Mouse (Mus musculus) liver, embryonic 11.5 days (tissue): ENCODE results near the gene Slc47a1. TPM values are rescaled to one million over a fixed set of nuclear protein-coding genes. Genes with fewer than 3 reads are reported as not detected.
A peak's percentile ranks its signal among the peaks of the same experiment; 100 is the strongest.

ENCODE experiments used
- ATAC-seq: fragments of 200-750 bp; cut with Nextera tagmentation; replicated peaks from 2 replicates; pipeline ENCODE4 v1.8.0; 2017; ENCODE audit warnings: moderate number of reproducible peaks, mild to moderate bottlenecking, moderate TSS enrichment, moderate library complexity; ENCODE audit not compliant: low FRiP score
- DNase-seq: peaks from one replicate; pipeline ENCODE4 v3.0.0-alpha.2; 2017; ENCODE audit warnings: low spot score
- H3K27ac ChIP-seq: fragments of 300-500 bp; sonication (generic); 2 replicates; pipeline ENCODE4 v1.5.1; 2014; ENCODE audit warnings: mild to moderate bottlenecking, low read depth, low read length, control low read depth
- H3K27me3 ChIP-seq: fragments of 300-500 bp; sonication (generic); replicated peaks from 2 replicates; pipeline ENCODE4 v1.6.1; 2014; ENCODE audit warnings: low read length, mixed read lengths; ENCODE audit not compliant: control insufficient read depth, insufficient read depth
- H3K36me3 ChIP-seq: fragments of 300-500 bp; sonication (generic); 2 replicates; pipeline ENCODE4 v1.6.1; 2014; ENCODE audit warnings: mild to moderate bottlenecking, low read length, moderate library complexity, mixed read lengths; ENCODE audit not compliant: control insufficient read depth, insufficient read depth
- H3K4me1 ChIP-seq: fragments of 300-500 bp; sonication (generic); replicated peaks from 2 replicates; pipeline ENCODE4 v1.6.1; 2014; ENCODE audit warnings: low read length, mixed read lengths; ENCODE audit not compliant: control insufficient read depth, insufficient read depth
- H3K4me2 ChIP-seq: fragments of 300-500 bp; sonication (generic); 2 replicates; pipeline ENCODE4 v1.6.1; 2014; ENCODE audit warnings: mild to moderate bottlenecking, control low read depth, moderate library complexity
- H3K4me3 ChIP-seq: fragments of 300-500 bp; sonication (generic); 2 replicates; pipeline ENCODE4 v1.5.1; 2014; ENCODE audit warnings: low read depth, low read length, control low read depth
- H3K9ac ChIP-seq: fragments of 300-500 bp; sonication (generic); 2 replicates; pipeline ENCODE4 v1.6.1; 2014; ENCODE audit warnings: low read depth, low read length, control low read depth
- H3K9me3 ChIP-seq: fragments of 300-500 bp; sonication (generic); 2 replicates; pipeline ENCODE4 v1.6.1; 2016; ENCODE audit warnings: low read length, inconsistent platforms, mixed read lengths; ENCODE audit not compliant: control insufficient read depth
- WGBS: fragments of 180-500 bp; shearing (Covaris S2); extraction: QIAGEN DNeasy Blood & Tissue Kit; methylation state at CpG from one replicate; pipeline ENCODE4 v1.1.7; 2014; 5-methylcytosine and 5-hydroxymethylcytosine counted together
- polyA plus RNA-seq: library from polyadenylated mRNA; unstranded; fragments of >200 nt; fragmentation: Nextera tagmentation; extraction: Ambion mirVana; gene quantifications from 2 replicates; pipeline ENCODE4 v1.2.1, GENCODE M21; 2014

Slc47a1 gene
- polyA plus RNA-seq, 1 experiment from 2014 or later: 1.4 TPM

DNA sequence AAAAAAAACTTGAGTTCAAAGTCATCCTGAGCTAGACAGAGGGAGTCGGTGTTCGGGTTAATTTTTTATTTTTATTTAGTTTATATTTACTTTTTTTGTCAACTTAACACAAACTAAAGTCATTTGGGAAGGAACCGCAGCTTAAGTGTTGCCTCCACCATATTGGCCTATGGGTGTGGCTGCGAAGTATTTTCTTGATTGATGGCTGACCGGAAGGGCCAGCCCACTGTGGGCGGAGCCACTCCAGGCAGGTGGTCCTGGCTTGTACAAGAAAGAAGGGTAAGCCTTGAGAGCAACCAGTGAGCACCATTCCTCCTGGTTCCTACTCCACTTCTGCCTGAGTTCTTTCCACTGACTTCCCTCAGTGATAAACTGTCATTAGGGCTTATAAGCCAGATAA is 14.0 kb downstream of the Slc47a1 start:
- H3K9me3 ChIP-seq: no peaks in the 10 kb centered on the region
- no peak overlapping the region for H3K4me3 ChIP-seq
- no peak overlapping the region for H3K4me2 ChIP-seq
- DNase-seq (no peak), ATAC-seq (no peak)
- H3K9ac ChIP-seq: no peak overlapping the region
- no peaks in the 10 kb centered on the region for H3K36me3 ChIP-seq
- WGBS: 81% methylated on average over 6 of the region's 6 CpGs
- no peaks in the 10 kb centered on the region; the same call in 1 of the 2 replicates for H3K4me1 ChIP-seq
- H3K27ac ChIP-seq: no peak overlapping the region
- H3K27me3 ChIP-seq: no peaks in the 10 kb centered on the region

DNA sequence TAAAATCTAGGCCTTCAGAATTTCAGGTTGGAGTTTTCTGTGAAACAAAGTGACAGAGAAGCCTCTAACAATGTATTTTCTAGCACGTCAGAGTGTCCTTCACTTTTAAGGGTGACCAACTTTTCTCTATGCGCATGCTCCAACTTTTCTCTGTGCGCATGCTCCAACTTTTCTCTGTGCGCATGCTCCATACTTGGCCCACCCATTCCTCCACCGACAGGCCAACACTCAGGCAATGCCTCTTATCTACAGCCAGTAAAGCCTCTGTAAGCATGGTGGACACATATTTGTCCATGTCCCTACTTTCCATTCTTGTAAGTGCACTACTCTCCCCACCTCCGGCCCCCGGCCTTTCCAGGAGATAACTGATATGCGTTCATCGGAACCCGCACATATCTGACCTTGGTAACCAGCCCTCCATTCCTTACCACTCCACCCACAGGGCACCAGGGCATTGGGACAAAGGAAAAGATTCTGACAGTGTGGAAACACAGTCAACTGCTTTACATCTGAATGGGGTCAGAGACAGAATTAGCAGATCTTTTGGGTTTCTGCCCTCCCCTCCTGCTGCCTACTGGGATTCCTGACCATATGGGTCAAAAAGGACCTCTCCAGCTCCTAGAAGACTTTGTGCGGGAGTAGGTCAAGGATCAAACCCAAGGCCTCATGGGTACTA is 16.5 kb downstream of the Slc47a1 start:
- H3K27me3 ChIP-seq: no peaks in the 10 kb centered on the region
- no peaks in the 10 kb centered on the region for H3K9me3 ChIP-seq
- no peak overlapping the region for H3K4me2 ChIP-seq
- ATAC-seq (no peak), DNase-seq (no peak)
- H3K4me1 ChIP-seq: no peaks in the 10 kb centered on the region; the same call in 1 of the 2 replicates
- WGBS: 90% methylated on average over 11 of the region's 11 CpGs
- H3K27ac ChIP-seq: no peak overlapping the region
- H3K9ac ChIP-seq: no peak overlapping the region
- H3K36me3 ChIP-seq: no peaks in the 10 kb centered on the region
- H3K4me3 ChIP-seq: no peak overlapping the region

DNA sequence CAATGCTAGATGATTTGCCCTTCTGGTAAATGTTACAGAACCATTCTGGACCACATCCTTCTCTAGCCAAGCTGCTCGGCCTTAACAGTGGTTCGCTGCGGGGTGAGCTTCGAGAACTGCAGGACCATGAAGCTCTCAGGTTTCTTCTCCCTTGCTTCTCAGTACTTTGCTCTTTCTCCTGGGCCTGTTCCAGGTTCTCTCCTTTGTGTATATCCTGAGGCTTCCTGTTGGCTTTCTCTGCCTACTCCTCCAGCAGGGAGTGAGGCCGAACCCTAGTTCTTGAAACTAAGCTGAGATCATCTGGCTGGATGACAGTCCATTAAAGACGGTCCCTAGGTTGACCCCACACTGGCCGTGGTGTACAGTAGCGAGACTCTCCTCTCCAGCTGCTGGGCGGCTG is 21.5 kb downstream of the Slc47a1 start:
- Histone ChIP-seq H3K27me3 (no peaks in the 10 kb centered on the region), H3K36me3 (no peaks in the 10 kb centered on the region), H3K4me3 (no peak overlapping the region), H3K9me3 (no peaks in the 10 kb centered on the region), H3K4me1 (no peaks in the 10 kb centered on the region), H3K27ac (no peak overlapping the region), H3K4me2 (no peak overlapping the region), H3K9ac (no peak overlapping the region)
- no peak for DNase-seq
- WGBS: 82% methylated on average over 9 of the region's 9 CpGs
- no peak for ATAC-seq

DNA sequence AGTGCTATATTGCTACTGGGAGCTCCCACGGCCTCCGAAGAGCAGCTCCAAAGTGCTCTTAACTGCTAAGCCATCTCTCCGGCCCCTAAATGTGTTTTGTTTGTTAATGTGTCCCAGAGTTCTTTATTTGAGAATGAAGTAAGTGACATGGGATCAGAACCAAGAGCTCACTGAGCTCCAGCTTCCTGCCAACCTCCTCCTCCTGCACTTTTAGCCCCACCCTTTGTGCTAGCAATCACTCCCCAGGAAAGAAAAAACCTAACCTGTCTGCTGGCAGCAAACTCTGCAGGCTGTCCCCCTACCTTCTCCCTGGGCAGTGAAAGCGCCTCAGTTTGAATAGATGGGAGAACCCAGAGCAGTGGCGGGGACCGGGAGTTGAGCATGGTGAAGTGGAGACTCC is 22.0 kb downstream of the Slc47a1 start:
- no peaks in the 10 kb centered on the region for H3K36me3 ChIP-seq
- DNase-seq: no peak
- H3K9ac ChIP-seq: no peak overlapping the region
- no peak overlapping the region for H3K27ac ChIP-seq
- no peaks in the 10 kb centered on the region for H3K4me1 ChIP-seq
- WGBS: 78% methylated on average over 6 of the region's 6 CpGs
- H3K27me3 ChIP-seq: no peaks in the 10 kb centered on the region
- H3K4me2 ChIP-seq: no peak overlapping the region
- H3K9me3 ChIP-seq: no peaks in the 10 kb centered on the region
- no peak overlapping the region for H3K4me3 ChIP-seq
- ATAC-seq: no peak

DNA sequence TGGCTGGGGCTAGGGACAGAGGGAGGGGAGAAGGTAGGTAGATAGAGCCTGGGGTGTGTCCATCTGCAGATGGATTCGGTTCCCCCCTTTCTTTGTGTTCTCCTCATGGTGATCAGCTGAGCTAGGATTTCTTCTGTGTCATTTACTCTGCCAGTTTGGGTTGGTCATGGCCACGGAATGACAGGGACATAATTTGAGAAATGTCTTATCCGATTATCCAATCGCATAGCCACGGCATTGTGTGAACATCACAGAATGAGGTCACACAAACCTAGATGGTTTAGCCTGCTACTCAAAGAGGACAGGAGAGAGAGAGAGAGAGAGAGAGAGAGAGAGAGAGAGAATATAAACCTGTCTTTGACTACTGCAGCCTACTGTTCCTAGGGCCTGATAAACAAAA is 22.8 kb downstream of the Slc47a1 start:
- Histone ChIP-seq H3K4me2 (no peak overlapping the region), H3K36me3 (no peaks in the 10 kb centered on the region), H3K4me3 (no peak overlapping the region), H3K27ac (no peak overlapping the region), H3K27me3 (no peaks in the 10 kb centered on the region), H3K9me3 (no peaks in the 10 kb centered on the region), H3K9ac (no peak overlapping the region), H3K4me1 (no peaks in the 10 kb centered on the region)
- DNase-seq (no peak), ATAC-seq (no peak)
- WGBS: 84% methylated on average over 5 of the region's 5 CpGs

DNA sequence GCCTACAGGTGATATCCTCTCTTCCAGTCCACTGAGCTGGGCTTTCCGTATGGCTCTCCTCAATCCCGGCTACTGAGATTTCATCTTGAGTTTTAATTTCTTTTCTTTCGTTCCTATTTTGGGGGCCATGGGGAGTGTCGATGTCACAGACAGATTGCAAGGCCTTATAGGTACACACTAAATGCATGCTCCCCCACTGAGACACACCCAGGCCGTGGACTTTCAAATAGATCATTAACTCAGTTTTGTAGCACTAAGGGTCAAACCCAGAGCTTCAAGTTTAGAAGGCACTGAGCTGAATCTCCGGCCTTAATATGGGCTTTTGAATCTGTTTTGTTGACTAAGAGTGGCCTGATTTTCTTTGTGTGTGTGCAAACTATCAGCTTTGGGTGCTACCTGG is 23.8 kb downstream of the Slc47a1 start:
- Histone ChIP-seq H3K9ac (no peak overlapping the region), H3K27me3 (no peaks in the 10 kb centered on the region), H3K36me3 (no peaks in the 10 kb centered on the region), H3K9me3 (no peaks in the 10 kb centered on the region), H3K4me3 (no peak overlapping the region), H3K4me1 (no peaks in the 10 kb centered on the region), H3K4me2 (no peak overlapping the region), H3K27ac (no peak overlapping the region)
- no peak for DNase-seq
- WGBS: 71% methylated on average over 6 of the region's 6 CpGs
- no peak for ATAC-seq

DNA sequence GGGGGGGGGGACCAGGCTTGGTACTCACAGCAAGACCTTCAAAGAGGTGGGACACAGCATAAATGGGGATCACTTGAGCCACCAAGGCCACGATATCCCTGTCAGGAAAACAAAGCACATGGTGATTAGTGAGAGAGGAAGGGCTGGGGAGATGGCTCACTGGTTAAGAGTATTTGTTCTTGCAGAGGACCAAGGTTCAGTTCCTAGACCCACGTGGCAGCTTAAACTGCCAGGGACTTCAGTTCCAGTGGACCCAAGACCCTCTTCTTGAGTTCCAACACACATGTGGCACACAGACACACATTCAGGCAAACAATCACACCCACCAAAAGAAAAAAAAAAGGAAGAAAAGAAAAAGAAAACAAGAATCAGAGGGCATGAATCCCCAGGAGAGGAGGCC is 25.1 kb downstream of the Slc47a1 start:
- no peak for DNase-seq
- Histone ChIP-seq H3K36me3 (no peaks in the 10 kb centered on the region), H3K27ac (no peak overlapping the region), H3K4me2 (no peak overlapping the region), H3K4me3 (no peak overlapping the region), H3K27me3 (no peaks in the 10 kb centered on the region; the same call in 1 of the 2 replicates), H3K9ac (no peak overlapping the region), H3K4me1 (no peaks in the 10 kb centered on the region), H3K9me3 (no peaks in the 10 kb centered on the region)
- ATAC-seq: no peak
- WGBS: 73% methylated on average over 2 of the region's 2 CpGs

DNA sequence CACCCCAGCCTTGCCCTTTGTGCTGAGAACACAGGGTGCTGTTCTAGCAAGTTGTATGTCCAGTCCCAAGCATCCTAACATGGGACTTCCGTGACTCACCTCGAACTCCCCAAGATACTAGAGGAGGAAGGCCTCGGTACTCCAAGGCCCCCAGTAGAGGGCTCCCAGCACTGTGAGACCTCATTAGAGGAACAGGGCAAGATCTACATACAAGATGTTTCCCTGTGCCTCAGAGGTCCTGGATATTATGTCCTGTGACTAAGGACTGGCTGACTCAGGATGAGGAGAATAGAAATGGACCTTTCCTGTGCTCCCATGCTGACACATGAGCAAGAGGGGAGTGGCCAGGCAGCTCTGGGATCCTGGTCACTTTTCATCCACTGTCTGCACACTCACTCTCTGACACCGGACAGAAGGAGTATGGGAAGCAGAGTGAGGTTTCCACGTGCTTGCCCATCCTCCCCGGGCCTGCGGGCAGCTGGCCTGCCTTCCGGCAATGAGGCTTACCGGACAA is 25.9 kb downstream of the Slc47a1 start:
- H3K9ac ChIP-seq: no peak overlapping the region
- ATAC-seq: no peak
- WGBS: 58% methylated on average over 9 of the region's 9 CpGs

DNA sequence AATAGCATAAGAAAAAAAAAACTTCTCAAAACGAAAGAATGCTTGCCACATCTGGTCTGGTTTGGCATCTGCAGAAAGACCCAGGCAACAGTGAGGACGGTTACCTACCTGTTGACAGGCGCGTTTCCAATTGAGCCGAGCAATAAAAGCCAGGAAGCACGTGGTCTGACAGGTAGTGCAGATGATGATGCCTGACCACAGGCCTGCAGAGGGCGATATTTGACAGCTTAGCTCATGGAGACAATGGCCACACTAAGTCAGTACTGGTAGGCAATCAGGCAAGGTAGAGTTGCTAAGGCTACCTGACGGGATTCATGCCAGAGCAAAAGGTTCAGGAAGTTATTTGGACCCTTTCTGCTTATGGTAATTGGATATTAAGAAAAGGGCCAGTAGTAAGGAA is 28.8 kb downstream of the Slc47a1 start:
- DNase-seq: peak; percentile 41
- H3K4me2 ChIP-seq: no peak overlapping the region
- H3K4me3 ChIP-seq: no peak overlapping the region
- no peak for ATAC-seq
- 4% methylated on average over 8 of the region's 8 CpGs for WGBS
- no peaks in the 10 kb centered on the region for H3K9me3 ChIP-seq
- no peaks in the 10 kb centered on the region for H3K36me3 ChIP-seq
- H3K4me1 ChIP-seq: no peaks in the 10 kb centered on the region
- no peak overlapping the region for H3K27ac ChIP-seq
- peaks cover 7% of the 10 kb centered on the region; the same call in 1 of the 2 replicates for H3K27me3 ChIP-seq
- no peak overlapping the region for H3K9ac ChIP-seq

More for the DNA sequence above, 25.9 kb downstream of the Slc47a1 start:
- H3K4me2 ChIP-seq: no peak overlapping the region
- no peaks in the 10 kb centered on the region for H3K4me1 ChIP-seq
- DNase-seq: no peak
- no peak overlapping the region for H3K4me3 ChIP-seq
- no peaks in the 10 kb centered on the region; the same call in 1 of the 2 replicates for H3K27me3 ChIP-seq
- no peaks in the 10 kb centered on the region for H3K36me3 ChIP-seq
- H3K27ac ChIP-seq: no peak overlapping the region
- no peaks in the 10 kb centered on the region for H3K9me3 ChIP-seq
